Mouse (Mus musculus): ENCODE measurements around the gene Cavin1.

Cavin1 gene

GRCm38 (mm10) chr11:100957915-100958469 is 12.7 kb downstream of the Cavin1 start:
- DNase-seq (ENCODE audit: low read depth, low spot score), result peak; percentile 43

GRCm38 (mm10) chr11:100957244-100957643 is 13.4 kb downstream of the Cavin1 start:
- DNase-seq (ENCODE audit: low read depth, low spot score), result peak; percentile 94

GRCm38 (mm10) chr11:100949540-100949939 is 21.1 kb downstream of the Cavin1 start:
- DNase-seq (ENCODE audit: low read depth, low spot score), result no peak

DNA sequence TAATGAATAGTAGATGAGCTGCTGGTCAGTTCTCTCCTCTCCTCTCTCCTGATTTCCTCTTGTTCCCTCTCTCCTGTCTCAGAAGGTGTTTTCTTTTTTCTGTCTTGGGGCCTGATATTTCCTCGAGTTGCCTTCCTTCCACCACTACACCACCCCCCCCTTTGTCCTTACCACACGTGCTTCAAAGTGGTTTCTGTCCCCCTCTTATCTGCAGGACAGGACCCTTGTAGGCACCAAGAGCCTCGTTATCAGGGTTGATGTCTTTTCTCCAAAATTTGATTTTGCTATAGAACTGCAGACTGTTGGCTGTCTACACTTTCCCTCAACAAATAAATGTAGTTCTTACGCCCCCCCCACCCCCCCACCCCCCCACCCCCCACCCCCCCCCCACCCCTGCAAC is 22.4 kb downstream of the Cavin1 start:
- no peak for DNase-seq (ENCODE audit: low read depth, low spot score)

DNA sequence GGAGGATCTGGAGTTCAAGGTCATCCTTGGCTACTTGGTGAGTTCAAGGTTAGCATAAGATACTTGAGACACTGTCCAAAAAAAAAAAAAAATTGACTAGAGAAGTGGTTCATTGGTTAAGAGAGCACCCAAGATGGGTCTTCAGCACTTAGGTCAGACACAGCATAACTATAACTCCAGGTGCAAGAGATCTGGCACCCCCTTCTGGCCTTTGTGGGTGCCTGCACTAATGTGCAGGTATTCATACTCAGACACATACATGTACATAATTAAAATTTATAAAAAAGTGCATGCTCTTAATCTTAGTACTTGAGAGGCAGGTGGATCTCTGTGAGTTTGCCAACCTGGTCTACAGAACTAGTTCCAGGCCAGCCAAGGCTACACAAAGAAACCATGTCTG is 23.1 kb downstream of the Cavin1 start:
- DNase-seq (ENCODE audit: low read depth, low spot score), result peak; percentile 59

DNA sequence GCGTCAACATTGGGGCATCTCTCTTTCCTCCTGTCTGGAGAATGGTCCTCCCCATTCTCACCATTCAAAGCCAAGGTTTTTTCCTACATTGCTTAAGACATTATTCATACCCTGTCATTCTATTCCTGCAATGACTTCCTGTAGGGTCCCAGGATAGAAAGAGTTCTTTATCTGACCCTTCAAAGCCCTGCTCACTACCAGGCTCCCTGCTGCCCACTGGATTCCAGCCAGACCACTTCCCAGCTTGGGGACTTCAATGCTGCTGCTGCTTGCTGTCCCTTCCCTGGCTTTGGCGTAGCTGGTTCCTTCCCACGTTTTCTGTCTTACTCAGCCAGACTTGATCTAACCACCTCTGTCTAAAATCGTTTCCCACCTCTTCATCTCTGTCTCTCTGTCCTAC is 23.8 kb downstream of the Cavin1 start:
- no peak for DNase-seq (ENCODE audit: low read depth, low spot score)

- DNase-seq (ENCODE audit: low read depth, low spot score), result no peak
Measured at GRCm38 (mm10) chr11:100942388-100942787, 28.3 kb downstream of the Cavin1 start.

DNA sequence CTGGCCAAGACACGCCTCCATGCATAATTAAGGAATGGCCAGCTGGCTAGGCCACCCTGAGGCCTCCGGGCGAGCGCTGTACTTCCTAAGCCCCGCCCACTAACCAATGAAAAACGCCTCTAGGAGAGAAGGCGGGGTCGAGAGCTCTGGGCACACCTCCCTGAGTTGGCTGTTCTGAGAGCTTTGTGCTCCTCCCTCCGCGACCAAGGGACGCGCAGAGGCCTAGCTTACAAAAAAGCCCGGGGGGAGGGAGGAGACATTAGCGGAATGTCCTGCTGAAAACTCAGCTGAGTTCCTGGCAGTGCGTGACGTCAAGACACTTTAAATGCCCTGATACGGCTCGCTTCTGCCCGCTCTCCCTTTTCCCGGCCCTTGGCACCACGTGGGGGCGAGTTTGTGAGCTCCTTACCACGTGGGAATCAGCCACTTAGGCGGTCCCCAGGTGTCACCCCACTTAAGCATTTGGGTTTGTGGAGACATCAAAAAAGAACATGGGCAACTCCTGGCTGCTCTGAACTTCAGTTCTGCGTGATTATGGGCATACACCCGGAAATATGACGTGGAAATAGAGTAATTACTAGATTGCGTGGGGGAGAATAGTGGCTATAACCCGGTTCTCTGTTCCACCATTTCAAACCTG is 31.1 kb downstream of the Cavin1 start, which contains the start of gene Stat3:
Stat3 (minus strand) TSS at position 29 of the 640 bp plus-strand sequence.
- DNase-seq (ENCODE audit: low read depth, low spot score), result peak; percentile 99

DNA sequence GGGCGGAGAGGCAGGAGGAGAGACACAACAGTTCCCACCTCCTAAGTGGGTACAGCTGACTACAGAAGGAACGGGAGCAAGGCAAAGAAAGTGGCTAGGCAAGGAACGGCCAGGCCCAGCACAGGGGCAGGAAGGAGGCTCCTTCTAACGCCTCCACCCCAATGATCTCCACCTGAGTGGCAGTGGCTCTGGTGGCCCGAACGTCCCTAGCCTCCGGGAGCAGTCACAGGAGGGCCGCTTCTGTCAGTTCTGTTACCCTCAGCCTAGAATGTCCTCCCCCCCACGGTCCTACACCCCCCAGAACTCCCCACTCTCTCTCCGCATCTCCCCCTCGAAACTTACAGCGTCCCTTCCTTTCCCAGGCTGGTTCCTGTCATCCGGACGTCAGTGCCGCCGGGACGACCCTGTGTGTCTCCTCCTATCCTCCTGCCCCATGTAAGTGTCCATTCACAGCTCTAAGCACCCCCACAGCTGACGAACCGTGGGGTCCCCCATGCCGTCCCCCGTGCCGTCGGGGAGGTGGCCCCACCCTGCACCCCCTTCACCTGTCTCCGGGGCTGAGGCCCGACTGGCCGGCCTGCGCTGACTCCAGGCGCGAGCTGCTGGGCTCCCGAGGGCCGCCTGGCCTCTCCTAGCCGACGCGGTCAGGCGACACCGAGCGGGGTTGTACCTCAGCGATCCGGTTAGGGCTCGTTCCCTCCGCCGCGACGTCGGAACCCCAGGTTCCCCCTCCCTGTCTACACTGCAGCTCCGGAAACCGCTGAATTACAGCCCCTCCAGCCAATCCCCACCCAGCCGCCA is 31.8 kb downstream of the Cavin1 start:
- DNase-seq (ENCODE audit: low read depth, low spot score), result peak; percentile 47

GRCm38 (mm10) chr11:100938112-100938511 is 32.6 kb downstream of the Cavin1 start:
- DNase-seq (ENCODE audit: low read depth, low spot score), result no peak

DNA sequence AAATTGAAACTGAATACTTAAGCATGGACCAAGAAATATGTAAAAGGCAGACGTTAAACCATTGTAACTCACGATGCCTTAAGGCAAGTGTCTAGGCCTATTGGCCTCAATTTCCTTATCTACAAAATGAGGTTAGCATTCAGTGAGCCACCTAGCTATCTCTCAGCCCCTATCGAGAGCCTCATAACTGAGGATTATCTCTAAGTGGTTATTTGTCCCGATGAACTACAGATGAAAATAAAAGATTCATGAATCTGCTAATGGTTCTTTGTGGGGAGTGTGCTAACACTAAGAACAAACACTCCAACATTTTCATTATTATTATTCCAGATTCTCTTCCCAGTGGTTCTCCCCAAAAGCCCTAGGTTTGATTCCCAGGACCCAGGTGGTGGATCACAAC is 33.4 kb downstream of the Cavin1 start:
- DNase-seq (ENCODE audit: low read depth, low spot score), result no peak

DNA sequence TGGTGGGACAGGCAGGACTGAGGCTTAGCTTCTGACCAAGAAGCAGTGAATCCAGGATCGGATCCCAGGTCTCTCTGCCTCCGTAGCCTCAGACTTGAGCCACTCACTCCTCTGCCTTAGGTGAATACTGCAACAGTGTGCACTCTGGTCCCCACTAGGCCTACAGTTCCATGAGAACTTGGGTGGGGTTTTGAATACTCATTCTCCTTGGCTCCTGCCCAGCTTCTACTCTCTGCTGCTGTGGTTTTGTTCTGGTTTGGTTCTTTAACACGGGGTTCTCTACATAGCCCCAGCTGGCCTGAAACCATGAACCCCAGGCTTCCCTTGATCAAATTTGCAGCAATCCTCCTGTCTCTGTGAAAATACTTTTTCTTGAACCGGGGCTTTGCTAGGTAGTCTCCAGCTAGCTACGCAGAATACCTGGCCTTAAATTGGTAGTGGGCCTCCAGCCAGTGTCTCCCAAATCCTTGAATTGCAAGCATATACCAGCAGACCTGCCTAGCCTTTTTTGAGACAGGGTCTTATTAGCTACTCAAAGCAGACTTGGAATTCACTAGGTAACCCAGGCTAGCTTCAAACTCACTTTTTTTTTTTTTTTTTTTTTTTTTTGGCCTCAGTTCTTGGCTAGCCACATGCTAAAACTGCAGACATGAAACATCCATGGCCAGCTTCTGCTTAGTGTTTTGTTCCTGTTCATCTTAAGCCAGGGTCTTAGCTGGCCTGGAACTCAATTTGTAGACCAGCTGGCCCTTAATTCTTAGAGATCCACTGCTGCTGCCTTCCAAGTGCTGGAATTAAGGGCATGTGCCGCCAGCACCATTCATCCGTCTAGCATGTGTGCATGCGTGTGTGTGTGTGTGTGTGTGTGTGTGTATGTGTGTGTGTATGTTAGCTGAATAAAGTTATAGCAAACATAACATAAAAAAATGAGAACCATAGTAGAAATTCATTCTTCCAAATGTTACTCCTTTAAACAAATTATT is 35.0 kb downstream of the Cavin1 start:
- DNase-seq (ENCODE audit: low read depth, low spot score), result peak; percentile 52

DNA sequence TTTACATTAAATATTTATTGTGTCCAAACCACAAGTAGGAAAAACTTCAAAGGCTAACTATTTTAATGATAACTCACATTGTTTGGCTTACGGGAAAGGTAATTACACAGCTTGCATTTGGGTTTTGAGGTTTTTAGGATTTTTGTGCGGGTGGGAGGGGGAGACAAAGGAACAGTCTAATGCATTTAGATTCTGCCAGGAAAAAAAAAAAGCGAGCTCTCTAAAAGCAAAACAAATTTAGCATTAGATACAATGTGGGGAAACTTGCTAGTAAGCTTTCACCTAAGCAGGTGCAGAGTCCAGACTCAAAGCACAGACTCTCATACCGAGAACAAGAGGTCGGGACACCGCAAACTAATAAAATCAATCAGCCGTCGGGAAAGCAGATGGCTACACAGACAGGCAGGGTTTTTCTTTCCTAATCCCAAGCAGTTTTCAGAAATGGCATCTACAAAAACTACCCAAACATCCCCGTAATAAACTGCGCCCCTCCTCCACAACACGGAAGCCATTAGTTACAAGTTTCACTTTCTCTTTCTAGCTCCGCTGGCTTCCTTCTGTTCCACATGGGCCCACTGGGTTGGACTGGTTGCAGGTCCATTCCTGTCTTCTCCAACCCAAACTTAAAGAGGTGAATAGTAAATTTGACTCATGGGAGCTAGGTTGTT is 39.3 kb downstream of the Cavin1 start:
- peak; percentile 26 for DNase-seq (ENCODE audit: low read depth, low spot score)

- DNase-seq (ENCODE audit: low read depth, low spot score), result peak; percentile 21
Measured at GRCm38 (mm10) chr11:100930611-100931010, 40.1 kb downstream of the Cavin1 start.

DNA sequence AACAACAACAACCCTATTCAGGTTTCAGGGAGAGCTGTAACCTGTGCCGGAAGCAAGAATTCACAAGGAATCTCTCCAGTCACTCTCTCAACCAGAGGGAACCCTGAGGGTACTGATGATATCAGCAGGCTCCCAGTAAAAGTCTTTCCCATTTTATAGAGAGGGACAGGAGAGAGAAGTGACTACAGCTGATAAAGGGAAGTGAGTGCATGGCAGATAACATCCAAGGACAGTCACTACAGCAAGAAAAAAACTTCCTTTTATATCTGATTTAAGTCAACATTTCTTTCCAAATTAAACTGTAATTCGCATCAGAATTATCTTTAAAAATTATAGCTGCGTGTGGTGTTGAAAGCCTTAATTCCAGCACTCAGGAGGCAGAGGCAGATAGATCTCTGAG is 43.3 kb downstream of the Cavin1 start:
- no peak for DNase-seq (ENCODE audit: low read depth, low spot score)

DNA sequence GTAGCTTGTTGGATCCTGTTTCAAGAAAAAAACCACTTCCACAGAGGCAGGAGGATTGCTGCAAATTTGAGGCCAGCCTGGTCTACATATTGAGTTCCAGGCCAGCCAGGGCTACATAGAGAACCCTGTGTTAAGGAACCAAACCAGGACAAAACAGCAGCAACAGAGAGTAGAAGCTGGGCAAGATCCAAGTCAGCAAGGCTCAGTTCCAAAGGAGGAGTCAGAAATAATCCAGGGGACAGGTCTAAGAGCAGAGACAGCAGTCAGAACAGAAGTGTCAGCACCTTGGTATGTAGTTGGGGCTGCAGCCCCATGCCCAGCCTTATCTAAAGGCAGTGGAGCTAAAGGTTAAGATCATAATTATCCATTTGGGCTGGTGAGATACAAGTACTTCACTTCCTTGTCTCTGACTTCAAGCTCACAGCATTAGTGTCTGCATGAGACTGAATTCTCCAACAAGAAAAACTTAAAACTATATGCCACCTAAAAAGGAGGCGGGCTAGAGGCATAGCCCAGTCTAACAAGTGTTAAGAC is 46.2 kb downstream of the Cavin1 start:
- no peak for DNase-seq (ENCODE audit: low read depth, low spot score)

GRCm38 (mm10) chr11:100920887-100921624 is 49.6 kb downstream of the Cavin1 start:
- DNase-seq (ENCODE audit: low read depth, low spot score), result no peak

DNA sequence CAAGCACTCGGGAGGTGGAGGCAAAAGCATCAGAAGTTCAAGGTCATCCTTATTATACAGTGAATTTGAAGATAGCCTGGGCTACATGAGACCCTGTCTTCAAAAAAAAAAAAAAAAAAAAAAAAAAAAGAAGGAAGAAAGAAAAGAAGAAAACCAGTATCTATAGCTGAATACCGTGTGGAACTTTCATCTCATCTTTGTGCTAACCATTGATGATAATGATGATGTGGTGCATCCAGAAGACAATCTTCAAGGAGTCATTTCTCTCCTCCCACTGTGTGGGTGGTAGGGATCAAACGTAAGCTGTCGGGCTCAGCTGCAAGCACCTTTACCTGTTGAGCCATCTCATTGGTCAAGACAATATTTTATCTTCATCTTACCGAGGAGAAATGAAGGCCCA is 52.7 kb downstream of the Cavin1 start:
- no peak for DNase-seq (ENCODE audit: low read depth, low spot score)

DNA sequence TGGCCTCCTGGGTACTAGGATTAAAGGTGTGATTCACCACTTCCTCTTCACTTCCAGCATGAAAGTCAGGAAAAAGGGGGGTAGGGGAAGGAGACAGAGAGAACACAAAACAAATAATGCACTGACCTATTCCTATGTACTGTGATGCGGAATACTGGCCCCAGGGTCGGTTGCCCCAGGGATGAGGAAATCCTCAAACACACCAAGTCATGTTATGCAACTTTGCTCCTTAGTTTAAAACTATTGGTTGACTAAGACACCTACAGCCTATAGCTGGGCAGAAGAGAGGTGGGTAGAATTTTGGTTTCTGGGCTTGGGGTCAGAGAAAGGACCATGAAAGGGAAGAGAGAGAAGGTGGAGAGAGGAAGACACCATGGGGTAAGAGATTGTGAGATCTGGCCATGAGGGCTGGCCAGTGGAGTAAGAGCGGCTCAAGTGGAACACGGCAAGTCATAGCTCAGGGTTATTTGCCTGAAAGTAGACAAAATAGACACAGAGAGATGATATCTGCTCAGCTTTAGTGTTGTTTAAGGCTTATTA is 54.2 kb downstream of the Cavin1 start:
- DNase-seq (ENCODE audit: low read depth, low spot score), result no peak

DNA sequence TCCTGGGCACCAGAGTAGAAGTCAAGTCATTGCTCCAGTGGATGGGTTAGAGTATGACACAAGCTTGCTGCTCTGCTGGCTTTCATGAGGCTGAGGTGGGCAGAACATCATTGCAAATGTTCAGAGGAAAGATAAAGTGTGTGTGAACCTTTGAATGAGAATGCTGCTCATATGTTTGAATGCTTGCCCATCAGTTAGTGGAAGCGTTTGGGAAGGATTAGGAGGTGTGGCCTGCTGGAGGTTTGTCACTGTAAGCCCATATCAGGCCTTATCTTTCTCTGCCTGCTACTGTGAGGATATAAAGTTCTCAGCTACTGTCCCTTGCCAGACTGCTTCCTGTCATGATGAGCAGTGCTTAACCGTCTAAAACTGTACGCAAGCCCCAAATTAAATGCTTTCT is 55.6 kb downstream of the Cavin1 start:
- no peak for DNase-seq (ENCODE audit: low read depth, low spot score)

All from R1 (cell line).